Mouse (Mus musculus): ENCODE results near the gene Dpagt1. TPM values are rescaled to one million over a fixed set of nuclear protein-coding genes. Genes with fewer than 3 reads are reported as not detected.
"Not testable (repeated sequence)": the region's sequence is repeated elsewhere in the genome, so short reads cannot be mapped to it uniquely, and the experiment has no call there.

Dpagt1 gene
- polyA plus RNA-seq, 1 experiment from 2014 or later, result 27.8 TPM

DNA sequence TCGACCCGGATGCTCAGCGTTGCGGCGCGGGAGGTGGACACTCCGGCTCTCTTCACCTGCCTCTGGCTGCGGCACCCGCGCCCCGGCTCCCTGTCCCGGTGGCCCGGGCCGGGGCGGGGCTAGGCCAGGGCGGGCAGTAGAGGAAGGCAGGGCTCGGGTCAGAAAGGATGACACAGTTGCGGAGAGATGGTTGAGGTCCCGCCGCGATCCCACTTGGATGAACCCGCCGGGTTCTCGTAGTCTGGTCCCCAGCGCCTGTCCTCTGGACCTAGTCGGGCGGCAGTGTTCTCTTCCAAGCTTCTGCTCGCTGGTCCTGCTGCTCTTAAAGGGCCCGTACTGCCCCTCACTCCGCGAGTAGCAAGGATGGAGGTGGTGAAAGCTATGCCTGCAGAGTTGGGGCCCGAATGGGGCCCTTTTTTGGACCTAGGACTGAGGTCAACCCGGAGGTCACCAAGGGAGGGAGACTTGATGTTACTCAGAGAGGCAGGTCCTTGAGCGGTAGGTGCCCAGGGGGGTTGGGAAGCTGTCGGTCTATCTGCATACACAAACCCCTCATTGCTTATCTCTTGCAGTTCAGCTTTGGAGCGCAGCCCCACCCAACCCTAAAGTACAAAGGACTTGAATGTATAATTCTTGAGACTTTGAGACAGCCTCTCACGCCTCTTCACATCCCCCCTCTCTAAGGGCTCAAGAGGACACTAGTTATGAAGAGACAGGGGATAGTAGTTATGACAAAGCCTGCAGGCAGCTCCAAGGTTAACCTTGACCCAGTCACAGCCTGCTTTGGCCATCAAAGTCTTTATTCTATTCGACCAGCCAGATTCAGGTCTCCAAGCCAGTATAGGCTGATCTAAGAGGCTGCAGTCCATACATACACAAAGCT, 37.5 kb upstream of the Dpagt1 start, which contains the start of gene Abcg4:
TSS of gene Abcg4 (minus strand) at position 540 of the 883 bp plus-strand sequence.
- no peaks in the 10 kb centered on the region for H3K4me1 ChIP-seq (replicated peaks; ENCODE audit: control insufficient read depth, insufficient read depth)
- no peaks in the 10 kb centered on the region for H3K27me3 ChIP-seq (ENCODE audit: control insufficient read depth, insufficient read depth, low read length)
- peaks cover 4% of the 10 kb centered on the region; the same call in 1 of the 2 replicates for H3K36me3 ChIP-seq (ENCODE audit: control insufficient read depth, insufficient read depth, low read length)
- peak within 1 kb of the TSS; percentile 83 for H3K4me2 ChIP-seq (replicated peaks; ENCODE audit: low read depth)
- H3K27ac ChIP-seq (replicated peaks), result 0 out of 2 replicates have a peak within 1 kb of the TSS, but pooled peaks have one; percentile 18
- peak within 1 kb of the TSS; percentile 61 for H3K4me3 ChIP-seq (ENCODE audit: low read depth, low read length)
- H3K9ac ChIP-seq (ENCODE audit: low read length), result peak within 1 kb of the TSS; percentile 63
- H3K9me3 ChIP-seq (ENCODE audit: control insufficient read depth, low read length), result no peaks in the 10 kb centered on the region
- WGBS, result 1% methylated on average over 38 of the region's 38 CpGs
- ATAC-seq (ENCODE audit: low FRiP score, low TSS enrichment) (peak; percentile 38), DNase-seq (ENCODE audit: low spot score) (peak; percentile 35)
- TF ChIP-seq CTCF (IDR thresholded peaks at IDR 0.05; ENCODE audit: low read depth) (no peak), EP300 (optimal IDR thresholded peaks at IDR 0.05) (no peak)

DNA sequence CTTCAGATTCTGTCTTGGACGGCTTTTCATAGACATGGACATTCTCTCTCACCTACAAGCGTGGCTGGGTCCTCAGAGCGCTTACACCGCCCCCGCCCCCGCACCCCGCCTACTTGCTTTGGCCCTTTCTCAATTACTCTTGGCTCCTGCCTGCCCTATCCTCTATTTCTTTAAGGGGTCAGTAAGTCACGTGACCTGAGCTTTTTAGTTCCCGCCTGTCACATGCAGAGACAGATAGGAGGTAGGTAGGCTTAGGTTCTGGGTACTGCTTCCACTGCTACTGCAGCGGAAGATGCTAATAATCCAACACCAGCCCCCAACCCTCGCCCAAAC, 36.9 kb upstream of the Dpagt1 start:
- H3K4me3 ChIP-seq (ENCODE audit: low read depth, low read length), result no peak overlapping the region; the same call in 1 of the 2 replicates
- 18% methylated on average over 11 of the region's 11 CpGs for whole genome bisulfite sequencing
- H3K4me2 ChIP-seq (replicated peaks; ENCODE audit: low read depth), result no peak overlapping the region
- H3K36me3 ChIP-seq (ENCODE audit: control insufficient read depth, insufficient read depth, low read length), result peaks cover 4% of the 10 kb centered on the region; the same call in 1 of the 2 replicates
- DNase-seq (ENCODE audit: low spot score), result no peak
- H3K9me3 ChIP-seq (ENCODE audit: control insufficient read depth, low read length), result no peaks in the 10 kb centered on the region
- H3K9ac ChIP-seq (ENCODE audit: low read length), result no peak overlapping the region
- H3K27me3 ChIP-seq (ENCODE audit: control insufficient read depth, insufficient read depth, low read length), result no peaks in the 10 kb centered on the region
- no peak overlapping the region for H3K27ac ChIP-seq (replicated peaks)
- ATAC-seq (ENCODE audit: low FRiP score, low TSS enrichment), result no peak
- TF ChIP-seq CTCF (IDR thresholded peaks at IDR 0.05; ENCODE audit: low read depth), result no peak
- TF ChIP-seq EP300 (optimal IDR thresholded peaks at IDR 0.05), result no peak
- no peaks in the 10 kb centered on the region for H3K4me1 ChIP-seq (replicated peaks; ENCODE audit: control insufficient read depth, insufficient read depth)

DNA sequence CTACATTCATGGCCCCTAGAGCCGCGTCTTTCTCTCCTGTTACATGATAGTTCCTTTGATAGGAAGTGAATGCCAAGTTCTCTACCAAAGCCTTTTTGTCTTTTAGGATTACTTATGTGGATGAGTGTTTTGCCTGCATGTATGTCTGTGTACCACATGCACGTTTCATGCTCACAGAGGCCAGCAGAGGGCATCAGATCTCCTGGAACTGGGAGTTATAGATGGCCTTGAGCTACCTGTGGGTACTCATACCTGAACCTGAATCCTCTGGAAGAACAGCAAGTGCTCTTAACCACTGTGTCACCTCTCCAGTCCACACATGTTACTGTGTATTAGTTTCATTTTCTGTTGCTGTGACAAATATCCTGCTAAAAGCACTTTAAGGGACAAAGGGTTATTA, 33.3 kb upstream of the Dpagt1 start:
- H3K27ac ChIP-seq (replicated peaks), result no peak overlapping the region
- H3K9me3 ChIP-seq (ENCODE audit: control insufficient read depth, low read length), result no peaks in the 10 kb centered on the region
- DNase-seq (ENCODE audit: low spot score) (peak; percentile 67), ATAC-seq (ENCODE audit: low FRiP score, low TSS enrichment) (0 out of 2 replicates have a peak, but pooled peaks have one; percentile 45)
- WGBS, result 63% methylated on average over 3 of the region's 3 CpGs
- TF ChIP-seq CTCF (IDR thresholded peaks at IDR 0.05; ENCODE audit: low read depth) (peak; percentile 81), EP300 (optimal IDR thresholded peaks at IDR 0.05) (no peak)
- H3K36me3 ChIP-seq (ENCODE audit: control insufficient read depth, insufficient read depth, low read length), result peaks cover 17% of the 10 kb centered on the region
- H3K4me1 ChIP-seq (replicated peaks; ENCODE audit: control insufficient read depth, insufficient read depth), result no peaks in the 10 kb centered on the region
- no peak overlapping the region for H3K4me2 ChIP-seq (replicated peaks; ENCODE audit: low read depth)
- no peaks in the 10 kb centered on the region for H3K27me3 ChIP-seq (ENCODE audit: control insufficient read depth, insufficient read depth, low read length)
- H3K9ac ChIP-seq (ENCODE audit: low read length), result no peak overlapping the region
- no peak overlapping the region for H3K4me3 ChIP-seq (ENCODE audit: low read depth, low read length)

DNA sequence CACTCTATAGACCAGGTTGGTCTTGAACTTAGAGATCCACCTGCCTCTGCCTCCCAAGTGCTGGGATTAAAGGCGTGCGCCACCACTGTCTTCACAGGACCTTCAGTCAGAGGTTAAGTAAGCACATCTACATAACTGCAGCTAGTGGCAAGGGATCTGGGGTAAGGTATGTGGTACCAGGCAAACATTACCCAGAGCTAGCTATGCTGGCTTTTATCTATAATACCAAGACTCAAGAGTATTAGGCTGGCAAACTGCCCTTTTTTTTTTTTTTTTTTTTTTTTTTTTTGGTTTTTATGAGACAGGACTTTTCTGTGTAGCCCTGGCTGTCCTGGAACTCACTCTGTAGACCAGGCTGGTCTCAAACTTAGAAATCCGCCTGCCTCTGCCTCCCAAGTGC, 25.8 kb upstream of the Dpagt1 start:
- not testable (repeated sequence) for H3K9me3 ChIP-seq (ENCODE audit: control insufficient read depth, low read length); H3K4me3 ChIP-seq (ENCODE audit: low read depth, low read length); DNase-seq (ENCODE audit: low spot score); ATAC-seq (ENCODE audit: low FRiP score, low TSS enrichment); H3K4me1 ChIP-seq (replicated peaks; ENCODE audit: control insufficient read depth, insufficient read depth); H3K9ac ChIP-seq (ENCODE audit: low read length); H3K27me3 ChIP-seq (ENCODE audit: control insufficient read depth, insufficient read depth, low read length); H3K27ac ChIP-seq (replicated peaks); H3K4me2 ChIP-seq (replicated peaks; ENCODE audit: low read depth)
- WGBS, result 91% methylated on average over 3 of the region's 3 CpGs
- peaks cover 41% of the 10 kb centered on the region for H3K36me3 ChIP-seq (ENCODE audit: control insufficient read depth, insufficient read depth, low read length)

DNA sequence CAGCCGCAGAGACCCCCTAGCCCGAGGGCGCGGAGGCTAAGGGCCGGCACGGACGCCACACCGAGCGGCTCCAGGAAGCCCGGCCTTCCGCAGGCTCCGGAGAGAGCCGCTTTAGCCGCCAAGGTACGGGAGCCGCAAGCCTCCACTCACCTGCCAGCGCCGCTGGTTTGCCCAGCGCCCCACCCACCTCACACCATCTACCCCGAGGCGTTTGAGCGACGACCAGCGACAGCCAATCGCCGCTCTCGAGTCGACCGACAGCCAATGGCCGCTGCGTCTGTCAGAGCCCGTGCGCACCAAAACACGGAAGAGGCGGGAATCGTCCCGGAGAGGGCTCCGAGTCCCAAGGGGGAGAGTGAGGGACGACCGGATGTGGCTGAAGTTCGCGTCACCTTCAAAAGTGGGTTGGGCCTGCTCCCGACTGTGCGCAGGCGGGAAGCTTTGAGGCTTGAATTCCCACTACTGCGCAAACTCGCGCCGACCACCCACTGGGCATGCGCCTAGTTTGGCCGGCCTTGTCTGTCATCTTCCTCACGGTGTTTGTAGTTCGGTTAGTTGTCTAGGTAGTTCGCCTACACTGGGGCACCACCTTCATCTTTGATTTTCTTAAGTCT, 20.2 kb upstream of the Dpagt1 start, which contains the start of gene Hinfp:
TSS of gene Hinfp (minus strand) at position 206 of the 614 bp plus-strand sequence.
- H3K4me1 ChIP-seq (replicated peaks; ENCODE audit: control insufficient read depth, insufficient read depth), result no peaks in the 10 kb centered on the region
- TF ChIP-seq EP300 (optimal IDR thresholded peaks at IDR 0.05) (no peak), CTCF (IDR thresholded peaks at IDR 0.05; ENCODE audit: low read depth) (0 out of 2 replicates have a peak, but pooled peaks have one; percentile 7)
- peak within 1 kb of the TSS; percentile 83 for H3K4me2 ChIP-seq (replicated peaks; ENCODE audit: low read depth)
- H3K9ac ChIP-seq (ENCODE audit: low read length), result peak within 1 kb of the TSS; percentile 93
- H3K27me3 ChIP-seq (ENCODE audit: control insufficient read depth, insufficient read depth, low read length), result no peaks in the 10 kb centered on the region
- H3K9me3 ChIP-seq (ENCODE audit: control insufficient read depth, low read length), result no peaks in the 10 kb centered on the region
- peak within 1 kb of the TSS; percentile 83 for H3K4me3 ChIP-seq (ENCODE audit: low read depth, low read length)
- WGBS, result under 1% methylated on average over 54 of the region's 54 CpGs
- peaks cover 10% of the 10 kb centered on the region for H3K36me3 ChIP-seq (ENCODE audit: control insufficient read depth, insufficient read depth, low read length)
- ATAC-seq (ENCODE audit: low FRiP score, low TSS enrichment), result peak; percentile 99
- H3K27ac ChIP-seq (replicated peaks), result peak within 1 kb of the TSS; percentile 88
- peak; percentile 99 for DNase-seq (ENCODE audit: low spot score)
